Mouse (Mus musculus) G1E (cell line): ENCODE measurements around the gene Sh3kbp1.

Experiments used
- CTCF ChIP-seq: IDR thresholded peaks from 2 replicates; pipeline ENCODE4 v1.5.1; 2012; ENCODE audit warnings: low read depth, low read length, inconsistent platforms, mixed read lengths
- GATA1 ChIP-seq: IDR thresholded peaks from 2 replicates; pipeline ENCODE4 v1.6.1; 2012; ENCODE audit warnings: borderline replicate concordance, low read length, inconsistent platforms, mixed read lengths

DNA sequence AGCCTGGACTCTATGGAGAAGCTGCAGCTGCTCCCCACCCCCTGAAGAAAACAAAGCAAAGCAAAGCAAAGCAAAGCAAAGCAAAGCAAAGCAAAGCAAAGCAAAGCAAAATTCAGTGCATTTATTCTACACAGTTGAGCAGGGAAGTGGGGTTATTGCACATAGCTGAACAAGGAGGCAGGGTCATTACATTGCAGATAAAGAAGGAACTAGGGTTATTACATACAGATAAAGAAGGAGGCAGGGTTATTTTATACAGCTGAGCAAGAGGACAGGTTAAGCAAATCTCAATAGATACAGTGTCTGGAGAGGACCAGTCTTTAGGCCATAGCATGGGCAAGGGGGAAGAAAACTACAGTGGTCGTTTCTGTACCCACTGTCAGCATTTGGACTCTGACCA, 177.3 kb downstream of the Sh3kbp1 start:
- TF ChIP-seq GATA1: no peak
- no peak for TF ChIP-seq CTCF
